10 mouse cellular contexts compared by ENCODE assay signal in the genomic region with DNA sequence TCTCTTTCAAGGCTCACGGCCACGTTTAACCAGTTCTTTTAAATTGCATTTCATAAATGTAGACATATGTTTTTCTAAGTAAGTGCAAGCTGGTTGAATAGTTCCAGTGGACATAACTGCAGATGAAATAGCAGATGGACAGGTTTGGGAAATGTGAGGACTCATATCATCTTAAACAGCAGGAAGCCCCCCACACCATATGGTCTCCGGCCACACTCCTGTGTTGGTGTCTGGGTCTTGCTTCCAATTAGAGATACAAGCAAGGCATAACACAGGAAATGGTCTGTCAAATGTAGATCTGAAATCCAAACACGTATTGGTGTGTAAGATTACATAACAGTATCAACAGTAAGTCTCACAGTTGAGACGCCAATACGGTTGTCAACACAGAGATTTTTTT. TPM values are rescaled to one million over a fixed set of nuclear protein-coding genes. Genes with fewer than 3 reads are reported as not detected.
"Had no signal": no experiment of that assay in that cellular context is flagged by ENCODE, and none has a peak within 500 bp of the region (broad histone marks: within the 10 kb centered on the region; RNA-seq: fewer than 3 reads in every experiment).

No protein-coding gene starts in this region.

- DNase-seq: kidney, postnatal 25 days; layer of hippocampus, adult 9-11 months; layer of hippocampus, postnatal 36 days; lung, embryonic 14.5 days; lung, postnatal 10 days; thymus, adult 18-20 months; thymus, postnatal 14 days had no signal

- ATAC-seq: liver, embryonic 12.5 days; midbrain, embryonic 15.5 days had no signal

RNA-seq across cellular contexts. Expression of gene Adam11, which starts 29.9 kb away (rescaled TPM):
- total RNA-seq: neutrophil, adult 5-6 weeks had no signal
